Mouse (Mus musculus) liver, adult (tissue): ENCODE results near the gene Ssr1.
A peak's percentile ranks its signal among the peaks of the same experiment; 100 is the strongest.

Experiments used
- GATA4 ChIP-seq: IDR thresholded peaks from 2 replicates; pipeline ENCODE4 v1.6.1; 2014; ENCODE audit warnings: mild to moderate bottlenecking, low read length; ENCODE audit not compliant: insufficient replicate concordance

Gene Ssr1

GRCm38 (mm10) chr13:37993704-37994404, at the start of gene Ssr1:
Ssr1 (minus strand) TSS chr13:37994217.
- peak; percentile 89; the same call in 1 of the 2 replicates for TF ChIP-seq GATA4

DNA sequence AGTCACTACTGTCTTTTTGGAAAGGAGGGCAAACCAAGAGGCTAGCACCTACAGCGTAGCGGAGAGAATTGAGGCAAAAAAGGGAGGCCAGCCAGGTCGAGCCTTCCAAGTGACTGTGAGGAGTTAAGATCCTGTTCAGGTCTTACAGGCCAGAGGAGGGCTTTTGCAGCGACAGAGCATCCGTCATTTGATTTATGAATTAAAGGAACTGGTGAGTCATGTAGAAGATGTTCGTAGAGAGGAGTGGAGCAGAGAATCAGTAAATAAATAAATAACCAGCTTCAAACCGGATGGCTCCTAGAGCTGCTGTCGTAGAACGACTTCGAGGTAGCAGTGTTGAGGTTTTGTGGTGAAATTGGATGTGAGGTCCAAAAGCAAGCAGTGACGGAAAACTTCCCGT, 43.8 kb upstream of the Ssr1 start:
- TF ChIP-seq GATA4, result no peak

- TF ChIP-seq GATA4, result peak; percentile 37; the same call in 1 of the 2 replicates
Measured at GRCm38 (mm10) chr13:38037044-38037687, 43.1 kb upstream of the Ssr1 start, which contains the start of gene Cage1. Cage1 (minus strand) TSS chr13:38037069.

GRCm38 (mm10) chr13:38036343-38037043, 42.5 kb upstream of the Ssr1 start, which contains the start of gene Riok1:
Riok1 (plus strand) TSS chr13:38036995.
- TF ChIP-seq GATA4, result no peak

GRCm38 (mm10) chr13:38028407-38028806, 34.4 kb upstream of the Ssr1 start:
- TF ChIP-seq GATA4, result no peak

GRCm38 (mm10) chr13:38027618-38028248, 33.7 kb upstream of the Ssr1 start:
- no peak for TF ChIP-seq GATA4

GRCm38 (mm10) chr13:38025874-38026273, 31.9 kb upstream of the Ssr1 start:
- TF ChIP-seq GATA4, result no peak

DNA sequence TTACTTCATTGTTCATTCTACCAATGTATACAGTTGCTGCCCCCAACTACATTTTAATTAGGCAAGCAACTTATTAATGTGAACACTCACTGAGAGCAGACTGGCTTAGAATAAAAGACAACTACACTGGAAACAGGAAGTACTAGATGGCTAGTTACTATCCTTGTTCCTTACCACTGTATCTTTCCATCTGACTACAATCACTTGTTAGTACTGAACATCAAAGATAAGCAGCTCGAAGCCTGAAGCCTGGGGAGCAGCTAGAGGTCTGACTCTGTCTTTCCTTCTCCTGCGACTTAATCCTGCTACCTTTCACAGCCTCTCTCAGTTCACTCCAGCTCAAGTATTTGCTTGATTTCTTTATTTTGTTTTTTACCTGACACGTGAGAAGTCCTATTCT, 24.8 kb upstream of the Ssr1 start:
- TF ChIP-seq GATA4, result no peak

DNA sequence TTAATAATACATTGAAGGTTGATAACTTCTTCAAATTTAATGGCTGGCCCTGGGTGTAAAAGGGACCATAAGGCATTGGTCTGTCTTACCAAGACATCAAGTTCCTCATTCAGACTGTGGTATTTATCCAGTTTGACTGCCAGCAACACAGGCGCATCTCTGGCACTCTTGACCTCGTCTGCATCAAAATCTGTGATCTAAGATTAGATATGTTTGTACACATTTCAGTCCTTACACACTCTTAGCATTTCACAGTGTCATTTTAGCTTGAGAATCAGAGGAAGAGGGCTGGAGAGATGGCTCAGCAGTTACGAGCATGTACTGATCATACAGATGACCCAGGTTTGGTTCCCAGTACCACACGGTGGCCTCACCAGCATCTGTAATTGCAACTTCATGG, 21.6 kb upstream of the Ssr1 start:
- TF ChIP-seq GATA4, result no peak

- no peak for TF ChIP-seq GATA4
Measured at GRCm38 (mm10) chr13:38012436-38012835, 18.4 kb upstream of the Ssr1 start.

GRCm38 (mm10) chr13:38010444-38010910, 16.5 kb upstream of the Ssr1 start:
- no peak for TF ChIP-seq GATA4

DNA sequence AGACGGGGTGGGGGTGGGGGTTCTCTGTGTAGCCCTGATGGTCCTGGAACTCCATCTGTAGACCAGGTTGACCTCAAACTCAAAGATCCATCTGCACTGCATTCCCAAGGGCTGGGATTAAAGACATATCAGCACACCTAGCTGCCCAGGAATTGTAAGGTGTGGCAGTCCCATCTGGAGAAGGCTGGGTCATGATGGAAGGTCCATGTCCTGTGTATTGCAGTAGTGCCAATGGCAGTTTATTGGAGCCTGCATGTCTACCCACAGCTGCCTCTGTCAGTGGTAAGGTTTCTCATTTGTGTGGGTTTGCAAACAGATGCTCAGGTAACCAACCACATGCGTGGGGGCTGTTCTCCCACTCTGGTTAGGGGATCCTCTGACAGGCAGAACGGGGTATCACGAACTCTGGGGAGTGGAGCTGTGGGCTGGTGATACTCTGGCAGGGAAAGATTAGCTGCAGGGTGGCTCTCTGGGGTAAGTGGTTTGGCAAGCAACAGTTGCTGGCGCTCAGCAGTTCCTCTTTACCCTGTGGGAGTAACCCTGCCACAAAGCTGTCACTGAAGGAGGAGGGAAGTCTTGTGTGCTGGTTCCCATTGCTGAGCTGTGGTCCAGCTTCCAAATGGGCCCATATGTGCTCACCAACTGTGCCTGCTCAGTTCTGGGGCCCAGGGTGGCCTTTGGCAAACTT, 15.8 kb upstream of the Ssr1 start:
- no peak for TF ChIP-seq GATA4

GRCm38 (mm10) chr13:38007972-38008371, 14.0 kb upstream of the Ssr1 start:
- no peak for TF ChIP-seq GATA4

DNA sequence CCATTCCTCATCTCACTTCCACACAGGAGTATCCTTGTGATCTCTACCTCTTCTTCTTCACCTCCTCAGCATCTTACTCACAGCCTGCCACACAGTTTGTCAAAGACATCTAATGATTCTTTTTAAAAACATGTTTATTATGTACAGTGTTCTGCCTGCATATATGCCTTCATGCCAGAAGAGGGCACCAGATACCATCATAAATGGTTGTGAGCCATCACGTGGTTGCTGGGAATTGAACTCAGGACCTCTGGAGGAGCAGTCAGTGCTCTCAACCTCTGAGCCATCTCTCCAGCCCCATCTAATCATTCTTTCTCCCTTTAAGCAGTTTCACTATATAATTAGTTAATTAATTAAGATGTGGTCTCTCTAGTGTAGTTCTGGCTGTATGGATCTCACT, 8.4 kb upstream of the Ssr1 start:
- TF ChIP-seq GATA4, result no peak

GRCm38 (mm10) chr13:37999713-38000112, 5.7 kb upstream of the Ssr1 start:
- no peak for TF ChIP-seq GATA4
